Mouse (Mus musculus) hindbrain, embryonic 13.5 days (tissue): Measurements from ENCODE around the gene Nat10. TPM values are rescaled to one million over a fixed set of nuclear protein-coding genes. Genes with fewer than 3 reads are reported as not detected.

Experiments
- ATAC-seq: fragments of 200-750 bp; cut with Nextera tagmentation; 2 replicates; pipeline ENCODE4 v1.8.0; 2017; ENCODE audit warnings: moderate TSS enrichment; ENCODE audit not compliant: low FRiP score
- H3K27ac ChIP-seq: fragments of 300-500 bp; sonication (generic); 2 replicates; pipeline ENCODE4 v1.5.1; 2015; ENCODE audit warnings: inconsistent platforms, mild to moderate bottlenecking, moderate library complexity
- H3K27me3 ChIP-seq: fragments of 300-500 bp; sonication (generic); 2 replicates; pipeline ENCODE4 v1.6.1; 2015; ENCODE audit warnings: mild to moderate bottlenecking, inconsistent platforms
- H3K36me3 ChIP-seq: fragments of 300-500 bp; sonication (generic); 2 replicates; pipeline ENCODE4 v1.6.1; 2015; ENCODE audit warnings: mild to moderate bottlenecking, inconsistent platforms
- H3K4me1 ChIP-seq: fragments of 300-500 bp; sonication (generic); replicated peaks from 2 replicates; pipeline ENCODE4 v1.6.1; 2015; ENCODE audit warnings: inconsistent platforms
- H3K4me2 ChIP-seq: fragments of 300-500 bp; sonication (generic); 2 replicates; pipeline ENCODE4 v1.6.1; 2015; ENCODE audit warnings: inconsistent platforms, mild to moderate bottlenecking, moderate library complexity
- H3K4me3 ChIP-seq: fragments of 300-500 bp; sonication (generic); 2 replicates; pipeline ENCODE4 v1.5.1; 2015; ENCODE audit warnings: mild to moderate bottlenecking, inconsistent platforms
- H3K9ac ChIP-seq: fragments of 300-500 bp; sonication (generic); 2 replicates; pipeline ENCODE4 v1.6.1; 2015; ENCODE audit warnings: mild to moderate bottlenecking, inconsistent platforms
- H3K9me3 ChIP-seq: fragments of 300-500 bp; sonication (generic); 2 replicates; pipeline ENCODE4 v1.6.1; 2016; ENCODE audit warnings: inconsistent platforms
- WGBS: fragments of 180-500 bp; shearing (Covaris S2); methylation state at CpG from one replicate; pipeline ENCODE4 v1.1.7; 2015; 5-methylcytosine and 5-hydroxymethylcytosine counted together
- polyA plus RNA-seq: library from polyadenylated mRNA; unstranded; fragments of >200 nt; fragmentation: Nextera tagmentation; extraction: Ambion mirVana; gene quantifications from 2 replicates; pipeline ENCODE4 v1.2.1, GENCODE M21; 2015

Nat10 gene
- polyA plus RNA-seq, 1 experiment from 2014 or later, result 18.5 TPM

DNA sequence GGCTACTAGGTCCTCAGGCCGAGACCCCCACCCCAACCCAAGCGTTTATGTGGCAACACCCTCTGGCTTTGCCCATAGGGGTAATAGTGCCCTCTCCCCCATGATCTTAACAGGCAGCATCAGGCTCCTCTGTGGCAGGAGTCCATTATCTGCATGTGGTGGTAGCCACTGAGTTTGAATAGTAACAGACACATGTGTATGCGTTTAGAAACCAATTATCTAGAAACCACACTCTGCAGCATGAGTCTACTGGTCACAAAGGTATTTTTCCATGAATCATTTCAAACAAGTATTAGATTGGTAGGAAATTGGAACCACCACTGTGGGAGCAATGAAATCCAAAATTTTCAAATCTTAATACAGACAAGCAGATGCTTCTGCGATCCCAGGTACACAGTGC is 75.5 kb downstream of the Nat10 start:
- Histone ChIP-seq H3K36me3 (no peaks in the 10 kb centered on the region), H3K4me2 (no peak overlapping the region)
- 85% methylated on average over 4 of the region's 4 CpGs for WGBS

GRCm38 (mm10) chr2:103684926-103685577 is 76.0 kb downstream of the Nat10 start:
- 67% methylated on average over 7 of the region's 7 CpGs for WGBS
- ATAC-seq, result no peak
- no peak overlapping the region for H3K4me3 ChIP-seq
- H3K9me3 ChIP-seq, result no peaks in the 10 kb centered on the region
- peaks cover 22% of the 10 kb centered on the region for H3K4me1 ChIP-seq
- H3K4me2 ChIP-seq, result no peak overlapping the region
- H3K27me3 ChIP-seq, result no peaks in the 10 kb centered on the region
- H3K27ac ChIP-seq, result no peak overlapping the region
- H3K36me3 ChIP-seq, result no peaks in the 10 kb centered on the region
- H3K9ac ChIP-seq, result no peak overlapping the region

More for the DNA sequence above, 75.5 kb downstream of the Nat10 start:
- H3K27ac ChIP-seq, result no peak overlapping the region
- H3K9me3 ChIP-seq, result no peaks in the 10 kb centered on the region
- no peak overlapping the region for H3K9ac ChIP-seq
- H3K4me1 ChIP-seq, result peaks cover 27% of the 10 kb centered on the region
- no peak overlapping the region for H3K4me3 ChIP-seq
- ATAC-seq, result no peak
- no peaks in the 10 kb centered on the region for H3K27me3 ChIP-seq

DNA sequence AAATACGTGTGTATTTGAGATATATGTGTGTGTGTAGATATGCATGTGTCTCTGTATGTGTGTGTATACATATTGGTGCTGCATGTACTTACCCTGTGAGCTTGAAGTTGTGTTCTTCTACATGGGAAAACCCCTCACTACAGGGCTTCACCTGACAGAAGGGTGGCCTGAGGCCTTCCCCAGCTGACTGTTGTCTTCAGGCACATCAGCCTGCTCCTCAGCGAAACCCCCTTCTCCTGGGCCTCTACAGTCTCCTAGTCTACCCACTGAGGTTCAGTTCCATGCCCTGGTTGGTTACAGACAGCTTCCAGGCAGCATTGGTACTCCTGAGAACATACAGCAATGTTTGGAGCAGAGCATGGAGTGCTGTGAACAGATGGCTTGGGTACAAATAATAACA is 76.6 kb downstream of the Nat10 start:
- no peak overlapping the region for H3K4me3 ChIP-seq
- H3K36me3 ChIP-seq, result no peaks in the 10 kb centered on the region
- no peak overlapping the region for H3K27ac ChIP-seq
- H3K9me3 ChIP-seq, result no peaks in the 10 kb centered on the region
- H3K27me3 ChIP-seq, result no peaks in the 10 kb centered on the region
- no peak for ATAC-seq
- no peak overlapping the region for H3K4me2 ChIP-seq
- 91% methylated on average over 2 of the region's 2 CpGs for WGBS
- H3K4me1 ChIP-seq, result peaks cover 18% of the 10 kb centered on the region
- H3K9ac ChIP-seq, result no peak overlapping the region

DNA sequence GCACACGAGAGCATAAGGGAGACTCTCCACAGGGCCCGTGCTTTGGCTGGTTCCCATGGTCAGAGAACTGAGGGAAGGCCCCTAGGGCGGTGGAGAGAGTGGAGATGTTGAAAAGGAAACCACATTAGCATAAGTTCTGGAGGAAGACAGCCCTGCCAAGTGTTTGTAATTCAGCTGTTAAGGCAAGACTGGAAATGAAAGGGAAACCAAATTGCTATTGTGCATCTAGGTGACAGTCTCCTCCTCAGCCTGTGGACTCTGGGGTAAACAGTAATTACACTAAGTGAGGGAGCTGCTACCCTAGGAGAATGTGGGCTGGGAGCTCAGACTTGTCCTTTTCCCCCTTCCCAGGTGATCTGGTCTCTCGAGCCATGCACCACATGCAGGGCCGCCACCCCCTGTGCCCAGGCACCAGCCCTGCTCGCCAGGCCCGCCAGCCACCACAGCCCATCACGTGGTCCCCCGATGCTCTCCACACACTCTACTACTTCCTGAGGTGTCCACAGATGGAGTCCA is 78.1 kb downstream of the Nat10 start:
- no peak overlapping the region for H3K4me2 ChIP-seq
- H3K4me3 ChIP-seq, result no peak overlapping the region
- no peak overlapping the region for H3K27ac ChIP-seq
- no peaks in the 10 kb centered on the region for H3K9me3 ChIP-seq
- ATAC-seq, result peak; percentile 65; the same call in 1 of the 2 replicates
- H3K36me3 ChIP-seq, result no peaks in the 10 kb centered on the region
- 69% methylated on average over 9 of the region's 9 CpGs for WGBS
- H3K4me1 ChIP-seq, result peaks cover 18% of the 10 kb centered on the region
- H3K27me3 ChIP-seq, result 0 out of 2 replicates have a peak, but pooled peaks cover 1% of the 10 kb centered on the region
- no peak overlapping the region for H3K9ac ChIP-seq

- Histone ChIP-seq H3K4me3 (no peak overlapping the region), H3K27ac (no peak overlapping the region), H3K36me3 (no peaks in the 10 kb centered on the region), H3K4me2 (no peak overlapping the region), H3K9me3 (no peaks in the 10 kb centered on the region), H3K27me3 (0 out of 2 replicates have a peak, but pooled peaks cover 3% of the 10 kb centered on the region), H3K4me1 (peaks cover 20% of the 10 kb centered on the region), H3K9ac (no peak overlapping the region)
- WGBS, result 75% methylated on average over 9 of the region's 9 CpGs
- ATAC-seq, result no peak
Measured at GRCm38 (mm10) chr2:103682261-103682722, 78.8 kb downstream of the Nat10 start.

DNA sequence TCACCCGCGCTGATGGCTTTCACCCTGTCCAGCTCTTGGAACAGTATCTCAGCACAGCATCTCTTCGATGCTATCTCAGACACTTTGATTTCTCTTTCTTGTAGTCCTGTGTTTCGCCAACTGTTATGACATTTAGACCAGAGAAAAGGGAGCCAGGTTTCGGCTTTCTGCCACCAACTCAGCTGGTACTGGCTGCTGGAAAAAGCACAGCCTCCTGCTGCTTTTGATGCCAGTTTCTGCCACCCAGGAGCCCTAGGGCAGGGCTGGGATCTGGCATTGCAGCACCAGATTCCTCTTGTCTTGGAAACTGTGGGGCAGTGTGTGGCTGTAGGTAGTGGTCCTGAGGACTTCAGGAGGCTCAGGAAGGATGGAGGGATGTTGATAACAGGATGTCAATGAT is 79.9 kb downstream of the Nat10 start:
- Histone ChIP-seq H3K4me3 (no peak overlapping the region), H3K9me3 (no peaks in the 10 kb centered on the region), H3K9ac (no peak overlapping the region), H3K27me3 (0 out of 2 replicates have a peak, but pooled peaks cover 3% of the 10 kb centered on the region), H3K36me3 (no peaks in the 10 kb centered on the region), H3K27ac (no peak overlapping the region), H3K4me1 (peaks cover 26% of the 10 kb centered on the region), H3K4me2 (no peak overlapping the region)
- ATAC-seq, result no peak
- 91% methylated on average over 5 of the region's 5 CpGs for WGBS

- Histone ChIP-seq H3K4me1 (peaks cover 27% of the 10 kb centered on the region), H3K27me3 (0 out of 2 replicates have a peak, but pooled peaks cover 3% of the 10 kb centered on the region), H3K36me3 (no peaks in the 10 kb centered on the region), H3K27ac (no peak overlapping the region), H3K9ac (no peak overlapping the region), H3K4me3 (no peak overlapping the region), H3K9me3 (no peaks in the 10 kb centered on the region), H3K4me2 (no peak overlapping the region)
- WGBS, result 82% methylated on average over 9 of the region's 9 CpGs
- no peak for ATAC-seq
Measured at GRCm38 (mm10) chr2:103680364-103681110, 80.5 kb downstream of the Nat10 start.

- no peak overlapping the region for H3K9ac ChIP-seq
- no peaks in the 10 kb centered on the region for H3K9me3 ChIP-seq
- H3K4me3 ChIP-seq, result no peak overlapping the region
- H3K36me3 ChIP-seq, result no peaks in the 10 kb centered on the region
- 85% methylated on average over 6 of the region's 6 CpGs for WGBS
- H3K4me2 ChIP-seq, result no peak overlapping the region
- H3K27ac ChIP-seq, result no peak overlapping the region
- H3K4me1 ChIP-seq, result peaks cover 27% of the 10 kb centered on the region
- ATAC-seq, result no peak
- H3K27me3 ChIP-seq, result 0 out of 2 replicates have a peak, but pooled peaks cover 3% of the 10 kb centered on the region
Measured at GRCm38 (mm10) chr2:103678433-103678832, 82.6 kb downstream of the Nat10 start.

GRCm38 (mm10) chr2:103677614-103678369 is 83.3 kb downstream of the Nat10 start:
- WGBS, result 75% methylated on average over 7 of the region's 7 CpGs
- no peaks in the 10 kb centered on the region for H3K9me3 ChIP-seq
- ATAC-seq, result no peak

DNA sequence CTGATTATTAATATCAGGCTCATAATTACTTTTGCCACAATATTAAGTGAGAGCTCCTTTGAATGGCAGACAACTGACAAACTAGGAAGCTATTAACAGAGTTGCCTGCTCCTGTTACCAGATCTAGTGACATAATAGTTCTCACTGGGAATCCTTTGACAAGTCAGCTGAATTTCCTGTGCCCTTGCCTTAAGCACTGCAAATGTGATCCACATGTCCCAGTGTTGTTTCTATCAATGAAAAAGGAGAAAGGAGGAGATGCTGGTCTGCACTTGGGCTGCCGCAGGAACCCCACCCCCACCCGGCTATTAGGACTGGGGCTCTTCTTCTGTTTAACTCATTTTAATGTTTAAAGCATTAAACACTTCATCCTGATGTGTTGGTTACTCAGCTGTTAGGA is 84.3 kb downstream of the Nat10 start:
- Histone ChIP-seq H3K9ac (no peak overlapping the region), H3K4me1 (peaks cover 14% of the 10 kb centered on the region), H3K27me3 (0 out of 2 replicates have a peak, but pooled peaks cover 3% of the 10 kb centered on the region), H3K9me3 (no peaks in the 10 kb centered on the region), H3K36me3 (no peaks in the 10 kb centered on the region), H3K4me2 (no peak overlapping the region), H3K27ac (no peak overlapping the region), H3K4me3 (no peak overlapping the region)
- 71% methylated on average over 2 of the region's 2 CpGs for whole genome bisulfite sequencing
- no peak for ATAC-seq

More at GRCm38 (mm10) chr2:103677614-103678369, 83.3 kb downstream of the Nat10 start:
- H3K36me3 ChIP-seq, result no peaks in the 10 kb centered on the region
- H3K9ac ChIP-seq, result no peak overlapping the region
- H3K27me3 ChIP-seq, result 0 out of 2 replicates have a peak, but pooled peaks cover 3% of the 10 kb centered on the region
- no peak overlapping the region for H3K4me3 ChIP-seq
- no peak overlapping the region for H3K4me2 ChIP-seq
- no peak overlapping the region for H3K27ac ChIP-seq
- H3K4me1 ChIP-seq, result peaks cover 22% of the 10 kb centered on the region

GRCm38 (mm10) chr2:103675391-103675790 is 85.7 kb downstream of the Nat10 start:
- Histone ChIP-seq H3K4me3 (no peak overlapping the region), H3K27ac (no peak overlapping the region), H3K27me3 (0 out of 2 replicates have a peak, but pooled peaks cover 3% of the 10 kb centered on the region), H3K9me3 (no peaks in the 10 kb centered on the region), H3K9ac (no peak overlapping the region), H3K4me2 (no peak overlapping the region), H3K4me1 (peaks cover 15% of the 10 kb centered on the region), H3K36me3 (no peaks in the 10 kb centered on the region)
- 95% methylated on average over 5 of the region's 5 CpGs for WGBS
- ATAC-seq, result no peak

DNA sequence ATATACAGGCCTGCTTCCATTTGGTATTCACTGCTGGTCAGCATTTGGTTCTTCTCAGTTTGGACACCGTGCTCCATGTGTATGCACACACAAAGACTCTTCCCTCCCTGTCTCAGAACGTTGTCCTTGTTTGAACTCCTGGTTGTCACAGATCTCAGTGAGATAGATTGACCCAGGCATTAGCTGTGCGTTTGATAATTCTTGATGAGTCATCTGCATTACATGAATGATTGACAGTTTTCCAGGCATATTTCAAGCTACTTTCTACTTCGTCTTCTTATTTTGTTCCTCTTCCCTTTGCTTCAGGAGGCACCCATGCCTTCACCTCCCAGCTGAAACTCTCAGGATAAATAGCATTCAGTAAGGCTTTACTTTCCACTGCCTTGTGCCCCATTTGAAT is 87.5 kb downstream of the Nat10 start:
- no peaks in the 10 kb centered on the region for H3K36me3 ChIP-seq
- H3K4me2 ChIP-seq, result no peak overlapping the region
- H3K27me3 ChIP-seq, result 0 out of 2 replicates have a peak, but pooled peaks cover 3% of the 10 kb centered on the region
- H3K4me3 ChIP-seq, result no peak overlapping the region
- H3K27ac ChIP-seq, result no peak overlapping the region
- H3K9me3 ChIP-seq, result no peaks in the 10 kb centered on the region
- ATAC-seq, result no peak
- WGBS, result 89% methylated on average over 4 of the region's 4 CpGs
- H3K9ac ChIP-seq, result no peak overlapping the region
- peaks cover 33% of the 10 kb centered on the region for H3K4me1 ChIP-seq
